Comparison of ENCODE assay signal across 8 mouse cellular contexts in genomic region chr10:64075944-64076343, GRCm38 (mm10). TPM values are rescaled to one million over a fixed set of nuclear protein-coding genes. Genes with fewer than 3 reads are reported as not detected.
DNase-seq lines count a peak whose midpoint lies in the region; TF ChIP-seq lines count a peak whose summit lies in the region.

No protein-coding gene starts in this region.

- H3K4me3 ChIP-seq in layer of hippocampus, adult 2 months = peak overlapping the region; percentile 13; the same call in 1 of the 2 replicates

- DNase-seq in embryo, embryonic 11 days = peak; percentile 26
- no peak for DNase-seq in embryo, embryonic 10.5 days (ENCODE audit: low spot score)
- DNase-seq in NIH3T3 (ENCODE audit: low read depth) = peak; percentile 16
- DNase-seq in frontal cortex, postnatal 14 days (ENCODE audit: low spot score in 2 of 2) = peak; percentile 31 to 52
- DNase-seq in layer of hippocampus, adult 2 months (ENCODE audit: low spot score in 2 of 2) = peak; percentile 49 to 66
- peak; percentile 76 to 80 for DNase-seq in right cerebral cortex, adult 2 months (ENCODE audit: low spot score in 2 of 2)
- DNase-seq in spleen, postnatal 4 days (ENCODE audit: low spot score in 2 of 2) = no peak
- no peak for DNase-seq in B cell, adult 2 months

- TF ChIP-seq CTCF in layer of hippocampus, adult 2 months (conservative IDR thresholded peaks at IDR 0.05) = no peak

- H3K27ac ChIP-seq in layer of hippocampus, adult 2 months = peak overlapping the region; percentile 59; the same call in 1 of the 2 replicates

RNA-seq across cellular contexts. Expression of gene Lrrtm3, which starts 14.1 kb away (rescaled TPM):
- total RNA-seq in layer of hippocampus, adult 2 months (2021) = 10 to 100 TPM; 18.2 to 21.1 TPM

Comparison
In these comparisons a context has a peak if more than half of its experiments do, and no peak if none do; other contexts are left out.
1. DNase-seq: peak in embryo, embryonic 11 days (single experiment), NIH3T3 (single experiment), frontal cortex, postnatal 14 days (2 of 2), layer of hippocampus, adult 2 months (2 of 2) and right cerebral cortex, adult 2 months (2 of 2); none in embryo, embryonic 10.5 days (single experiment), spleen, postnatal 4 days (0 of 2) and B cell, adult 2 months (0 of 2).